ENCODE assay signal across 22 mouse cellular contexts in genomic region chr11:5700808-5701207, GRCm38 (mm10). TPM values are rescaled to one million over a fixed set of nuclear protein-coding genes. Genes with fewer than 3 reads are reported as not detected.
DNase-seq lines count a peak whose midpoint lies in the region; ATAC-seq and TF ChIP-seq lines count a peak whose summit lies in the region.
"Had no signal": no experiment of that assay in that cellular context is flagged by ENCODE, and none has a peak within 500 bp of the region (broad histone marks: within the 10 kb centered on the region; RNA-seq: fewer than 3 reads in every experiment).

No protein-coding gene starts in this region.

- H3K36me3 ChIP-seq in liver, adult 2 months (ENCODE audit: control insufficient read depth, insufficient read depth, low read length), result no peaks in the 10 kb centered on the region; the same call in 1 of the 2 replicates
- peaks cover 14% of the 10 kb centered on the region for H3K36me3 ChIP-seq in liver, embryonic 11.5 days (ENCODE audit: control insufficient read depth, insufficient read depth, low read length)
- peaks cover 9% of the 10 kb centered on the region; the same call in 1 of the 2 replicates for H3K36me3 ChIP-seq in midbrain, embryonic 15.5 days (replicated peaks)

- ATAC-seq in liver, embryonic 11.5 days (replicated peaks; ENCODE audit: low FRiP score), result no peak
- ATAC-seq in megakaryocyte-erythroid progenitor cell, adult 5-6 weeks (replicated peaks; ENCODE audit: low FRiP score, low TSS enrichment, poor library complexity, severe bottlenecking), result peak; percentile 93
- ATAC-seq in midbrain, embryonic 15.5 days (replicated peaks), result no peak
- ATAC-seq: forebrain, embryonic 16.5 days; hindbrain, embryonic 16.5 days; intestine, embryonic 16.5 days had no signal

- no peak overlapping the region for H3K27ac ChIP-seq in liver, adult 2 months (replicated peaks; ENCODE audit: insufficient read depth, low read depth, low read length)
- H3K27ac ChIP-seq in liver, embryonic 11.5 days (ENCODE audit: low read depth, low read length), result no peak overlapping the region
- H3K27ac ChIP-seq in midbrain, embryonic 15.5 days, result no peak overlapping the region
- H3K27ac ChIP-seq: kidney, embryonic 15.5 days; limb, embryonic 12.5 days had no signal

- peaks cover 9% of the 10 kb centered on the region for H3K4me1 ChIP-seq in liver, adult 2 months (ENCODE audit: control insufficient read depth, insufficient read depth, low read length)
- peaks cover under 1% of the 10 kb centered on the region; the same call in 1 of the 2 replicates for H3K4me1 ChIP-seq in liver, embryonic 11.5 days (replicated peaks; ENCODE audit: control insufficient read depth, insufficient read depth, low read length)
- peaks cover 3% of the 10 kb centered on the region for H3K4me1 ChIP-seq in midbrain, embryonic 15.5 days

- H3K4me2 ChIP-seq in liver, embryonic 11.5 days, result no peak overlapping the region
- H3K4me2 ChIP-seq in midbrain, embryonic 15.5 days, result no peak overlapping the region
- H3K4me2 ChIP-seq: kidney, embryonic 15.5 days; limb, embryonic 12.5 days; lung, embryonic 14.5 days; midbrain, embryonic 11.5 days had no signal

- 50% methylated on average over 7 of the region's 7 CpGs for WGBS in liver, adult 2 months
- 90% methylated on average over 7 of the region's 7 CpGs for WGBS in liver, embryonic 11.5 days
- WGBS in midbrain, embryonic 15.5 days, result 90% methylated on average over 7 of the region's 7 CpGs

- H3K4me3 ChIP-seq in liver, adult 2 months (ENCODE audit: insufficient read depth, low read depth, low read length), result no peak overlapping the region
- H3K4me3 ChIP-seq in liver, embryonic 11.5 days (ENCODE audit: low read depth, low read length), result no peak overlapping the region
- H3K4me3 ChIP-seq in midbrain, embryonic 15.5 days, result no peak overlapping the region
- H3K4me3 ChIP-seq: erythroblast, embryonic 14.5 days; kidney, embryonic 15.5 days; limb, embryonic 12.5 days had no signal

- H3K9ac ChIP-seq in liver, adult 2 months (ENCODE audit: low read depth, low read length), result no peak overlapping the region
- H3K9ac ChIP-seq in liver, embryonic 11.5 days (ENCODE audit: low read depth, low read length), result no peak overlapping the region
- H3K9ac ChIP-seq in midbrain, embryonic 15.5 days, result no peak overlapping the region
- H3K9ac ChIP-seq: kidney, embryonic 15.5 days; limb, embryonic 12.5 days; lung, embryonic 14.5 days had no signal

- H3K79me2 ChIP-seq in liver, adult 2 months (ENCODE audit: control insufficient read depth, insufficient read depth, low read length), result peaks cover 2% of the 10 kb centered on the region; the same call in 1 of the 2 replicates

- peak; percentile 79 for DNase-seq in liver, adult 2 months (ENCODE audit: extremely low read depth, low read depth, low spot score)
- no peak for DNase-seq in liver, embryonic 11.5 days (ENCODE audit: low spot score)
- DNase-seq in MEL-GATA-1-ER (ENCODE audit: extremely low read depth, low read depth), result peak; percentile 30
- DNase-seq in adrenal gland, postnatal 36 days, result peak; percentile 37 to 45
- no peak for DNase-seq in cerebellum, adult 11 months
- DNase-seq: cerebellum, adult 8-10 months; heart, postnatal 4 days; lung, embryonic 14.5 days; lung, postnatal 36 days; retina, postnatal 1 day; right cerebral cortex, postnatal 4 days; thymus, postnatal 25 days had no signal

- TF ChIP-seq POLR2A in liver, adult 2 months (IDR thresholded peaks at IDR 0.05; ENCODE audit: extremely low read depth, insufficient read depth, low read length), result no peak

- no peaks in the 10 kb centered on the region for H3K27me3 ChIP-seq in liver, adult 2 months (ENCODE audit: control insufficient read depth, insufficient read depth, low read length)
- no peaks in the 10 kb centered on the region for H3K27me3 ChIP-seq in liver, embryonic 11.5 days (replicated peaks; ENCODE audit: control insufficient read depth, insufficient read depth, low read length)
- no peaks in the 10 kb centered on the region for H3K27me3 ChIP-seq in midbrain, embryonic 15.5 days (replicated peaks)
- H3K27me3 ChIP-seq: kidney, embryonic 15.5 days; limb, embryonic 12.5 days had no signal

- TF ChIP-seq CTCF in liver, adult 2 months (IDR thresholded peaks at IDR 0.05; ENCODE audit: low read depth, low read length), result no peak

- no peaks in the 10 kb centered on the region for H3K9me3 ChIP-seq in liver, embryonic 11.5 days (ENCODE audit: control insufficient read depth, low read length)
- no peaks in the 10 kb centered on the region for H3K9me3 ChIP-seq in midbrain, embryonic 15.5 days
- H3K9me3 ChIP-seq: G1E; kidney, embryonic 15.5 days; limb, embryonic 12.5 days had no signal

RNA-seq across cellular contexts. Expression of gene Mrps24, which starts 14.7 kb away (rescaled TPM):
- total RNA-seq in liver, adult 2 months (2014; rRNA removed), result 90.7 and 107 TPM in 2 replicates
- polyA plus RNA-seq in liver, adult 2 months (2012; rRNA removed), result 269 and 290 TPM in 2 replicates
- 203 and 204 TPM in 2 replicates for polyA plus RNA-seq in liver, embryonic 11.5 days (2014; fragmentation: Nextera tagmentation; extraction: Ambion mirVana)
- total RNA-seq in adrenal gland, postnatal 36 days (2021), result 100 to 1,000 TPM; 117 to 202 TPM
- total RNA-seq in megakaryocyte-erythroid progenitor cell, adult 5-6 weeks (2014; fragmentation: Nextera tagmentation), result 128 and 195 TPM in 2 replicates
- total RNA-seq in megakaryocyte-erythroid progenitor cell, adult 5-6 weeks (2017), result 72.1 and 95.9 TPM in 2 replicates
- 170 and 176 TPM in 2 replicates for polyA plus RNA-seq in midbrain, embryonic 15.5 days (2015; fragmentation: Nextera tagmentation; extraction: Ambion mirVana)

Comparison
In these comparisons a context has a peak if more than half of its experiments do, and no peak if none do; other contexts are left out.
1. DNase-seq: peak in liver, adult 2 months (single experiment), MEL-GATA-1-ER (single experiment) and adrenal gland, postnatal 36 days (2 of 2); none in liver, embryonic 11.5 days (single experiment) and cerebellum, adult 11 months (single experiment).